Mouse (Mus musculus) left cerebral cortex, adult 8-10 months (tissue): Measurements from ENCODE around the gene Tmem132e. TPM values are rescaled to one million over a fixed set of nuclear protein-coding genes. Genes with fewer than 3 reads are reported as not detected.

Experiments used
- DNase-seq, 2 experiments: peaks; one replicate each; pipeline ENCODE4 v3.0.0; 2022; ENCODE audit warnings: low spot score in 2 of 2
- total RNA-seq, 4 experiments: library from RNA; stranded (reverse); gene quantifications; 2 replicates each; pipeline ENCODE4 v1.2.4; 2022

Tmem132e gene
- 10 to 100 TPM; 16.2 to 17.7 (median 17.1) TPM for total RNA-seq

DNA sequence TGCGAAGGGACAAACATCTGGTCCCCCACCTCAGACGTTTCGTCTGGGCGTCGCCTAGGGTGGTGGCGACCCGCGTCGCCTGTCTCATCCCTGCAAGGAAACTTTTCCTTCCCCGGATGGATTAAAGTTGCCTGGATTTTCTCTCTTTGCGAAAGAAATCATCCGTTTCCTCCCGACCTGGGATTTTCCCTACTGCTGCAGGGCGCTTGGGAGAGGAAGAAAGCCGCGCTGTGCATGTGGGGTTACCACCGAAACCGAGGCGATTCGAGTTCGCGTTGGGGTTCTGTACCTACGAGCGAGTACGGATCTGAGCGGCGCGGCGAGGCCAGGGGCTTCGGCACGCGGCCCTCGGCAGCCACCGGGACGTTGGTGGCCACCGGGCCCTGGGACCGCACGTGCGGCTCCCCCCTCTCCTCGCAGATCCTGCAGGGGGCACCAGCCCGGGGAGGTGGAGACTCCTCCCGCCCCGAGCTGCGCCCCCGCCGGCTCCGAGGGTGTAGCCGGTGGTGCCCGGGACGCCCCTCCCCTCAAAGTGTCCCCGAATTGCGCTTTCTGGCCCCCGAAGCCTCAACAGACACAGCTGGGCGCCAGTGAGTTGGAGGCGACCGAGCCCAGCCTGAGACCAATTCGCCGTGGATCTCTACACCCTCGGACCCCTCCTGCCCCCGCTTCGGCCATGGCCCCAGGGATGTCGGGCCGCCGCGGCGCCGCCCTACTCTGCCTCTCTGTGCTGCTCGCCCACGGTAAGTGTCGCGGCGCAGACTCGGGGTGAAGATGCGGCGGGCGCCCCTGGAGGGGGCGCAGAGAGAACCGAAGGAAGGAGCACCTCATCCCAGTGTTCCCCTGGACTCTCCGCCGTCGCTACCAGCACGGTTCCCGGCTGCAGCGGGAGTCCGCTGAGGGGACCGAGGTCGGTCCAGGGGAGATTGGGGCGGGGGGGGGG, at the start of gene Tmem132e:
Tmem132e (plus strand) TSS at position 530 of the 943 bp plus-strand sequence.
- DNase-seq = peak in 1 of 2 experiments; percentile 9

DNA sequence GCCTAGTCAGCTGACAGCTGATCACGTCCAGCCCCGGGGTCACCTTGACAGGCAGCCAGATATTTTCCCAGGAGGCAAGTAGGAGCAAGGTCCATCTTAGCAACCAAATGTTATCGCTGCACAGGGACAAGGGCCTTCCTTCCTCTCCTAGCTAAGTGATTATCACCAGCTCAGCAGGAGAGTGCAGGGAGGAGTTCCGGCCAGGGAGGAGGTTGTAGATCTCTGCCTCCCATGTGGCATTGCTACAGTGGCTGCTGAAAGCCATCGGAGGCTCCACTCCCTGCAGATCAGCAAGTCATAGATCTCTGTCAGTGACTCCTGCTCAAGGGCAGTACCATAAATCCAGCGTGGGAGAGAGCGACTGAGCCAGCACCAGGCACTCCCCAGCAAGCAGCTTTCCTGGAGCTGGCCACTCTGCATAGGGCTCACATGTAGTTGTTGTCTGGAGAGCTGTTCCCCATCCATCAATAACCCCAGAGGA, 48.7 kb upstream of the Tmem132e start:
- no peak for DNase-seq

DNA sequence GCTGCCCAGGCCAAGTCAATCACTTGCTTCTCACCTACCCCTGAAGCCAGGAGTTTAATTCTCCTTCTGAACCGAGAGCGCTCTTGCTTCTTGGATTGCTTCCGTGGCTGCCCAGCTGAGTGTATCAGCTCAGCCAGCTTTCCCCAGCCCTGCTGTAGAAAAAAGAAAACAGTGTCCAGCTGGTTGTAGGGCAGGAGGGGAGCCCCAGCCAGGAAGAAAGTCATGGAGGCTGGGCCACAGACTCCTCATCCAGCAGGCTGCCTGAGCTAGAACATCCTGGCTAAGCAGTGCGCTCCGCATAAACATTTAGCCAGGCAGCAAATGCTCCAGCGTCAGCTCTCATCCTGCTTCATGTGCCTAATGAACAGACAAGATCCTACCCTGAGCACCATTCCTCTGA, 48.3 kb upstream of the Tmem132e start:
- no peak for DNase-seq

DNA sequence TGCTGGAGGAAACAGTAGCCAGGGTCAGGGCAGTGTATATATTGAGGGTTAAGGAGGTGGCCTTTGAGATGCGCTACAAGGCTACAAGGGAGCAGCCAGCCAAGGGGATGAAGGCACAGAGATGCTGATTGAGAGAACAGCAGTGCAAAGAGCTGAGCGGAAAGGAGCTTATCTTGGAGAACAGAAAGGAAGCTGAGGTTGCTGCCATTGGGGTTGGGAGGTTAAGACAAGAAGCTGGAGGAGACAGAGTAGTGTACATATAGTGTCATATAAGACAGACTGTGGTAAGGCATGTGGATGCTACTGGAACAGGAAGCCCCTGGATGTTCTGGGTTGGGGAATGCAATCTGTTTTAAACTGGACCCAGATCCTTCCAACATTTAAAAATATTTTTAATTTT, 47.8 kb upstream of the Tmem132e start:
- DNase-seq = no peak

DNA sequence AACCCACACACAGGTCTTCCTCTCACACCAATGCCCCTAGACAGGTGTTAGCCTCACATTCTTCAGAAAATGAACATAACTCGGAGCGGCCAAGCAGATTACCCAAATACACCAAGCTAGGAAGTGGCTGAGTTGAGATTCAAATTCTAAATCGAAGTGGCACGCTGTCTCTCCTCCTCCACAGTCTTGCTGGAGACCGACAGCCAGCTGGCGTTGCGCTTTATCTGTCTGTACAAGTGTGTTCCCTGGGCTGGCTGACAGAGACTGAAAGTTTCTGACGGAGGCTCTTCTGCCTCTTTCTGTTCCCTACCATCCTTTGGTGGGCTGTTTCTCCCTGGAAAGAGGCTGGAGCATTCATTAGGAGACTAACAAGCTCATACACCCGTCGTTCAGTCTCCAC, 37.7 kb upstream of the Tmem132e start:
- peak; percentile 4 to 29 for DNase-seq

DNA sequence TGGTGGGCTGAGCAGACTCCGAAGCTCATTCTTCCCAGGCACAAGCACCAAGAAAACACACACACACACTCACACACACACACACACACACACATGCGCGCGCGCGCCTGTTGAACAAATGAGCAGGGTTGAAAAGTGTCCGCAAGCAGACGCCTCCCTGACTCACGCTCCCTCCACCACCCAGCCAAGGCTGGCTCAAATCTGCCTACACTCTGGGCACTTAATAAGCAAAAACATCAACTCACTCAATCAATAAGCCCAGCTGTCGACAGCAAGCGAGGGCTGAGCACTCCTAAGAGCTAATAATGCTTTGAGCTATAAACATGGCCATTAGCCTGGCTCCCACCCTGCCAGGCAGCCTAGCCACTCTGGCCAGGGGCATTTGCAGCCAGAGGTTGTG, 18.5 kb upstream of the Tmem132e start:
- no peak for DNase-seq

DNA sequence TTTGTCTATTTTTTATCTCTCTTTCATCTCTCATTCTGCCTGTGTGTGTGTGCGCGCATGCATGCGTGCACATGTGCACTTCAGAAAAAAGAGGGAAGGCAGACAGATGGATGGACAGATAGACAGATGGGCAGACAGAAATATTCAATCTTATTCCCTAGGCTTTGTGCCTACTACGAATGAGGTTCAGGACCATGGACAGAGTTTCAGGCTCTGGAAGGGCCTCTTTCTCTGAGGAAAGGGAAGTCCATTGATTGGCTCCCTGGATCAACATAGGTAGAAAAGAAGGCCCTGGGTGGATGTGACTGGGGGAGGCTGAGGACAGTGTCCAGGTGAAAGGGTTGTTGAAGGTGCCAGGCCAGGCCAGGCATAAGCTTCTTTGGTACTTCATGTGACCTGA, 17.1 kb upstream of the Tmem132e start:
- no peak for DNase-seq

DNA sequence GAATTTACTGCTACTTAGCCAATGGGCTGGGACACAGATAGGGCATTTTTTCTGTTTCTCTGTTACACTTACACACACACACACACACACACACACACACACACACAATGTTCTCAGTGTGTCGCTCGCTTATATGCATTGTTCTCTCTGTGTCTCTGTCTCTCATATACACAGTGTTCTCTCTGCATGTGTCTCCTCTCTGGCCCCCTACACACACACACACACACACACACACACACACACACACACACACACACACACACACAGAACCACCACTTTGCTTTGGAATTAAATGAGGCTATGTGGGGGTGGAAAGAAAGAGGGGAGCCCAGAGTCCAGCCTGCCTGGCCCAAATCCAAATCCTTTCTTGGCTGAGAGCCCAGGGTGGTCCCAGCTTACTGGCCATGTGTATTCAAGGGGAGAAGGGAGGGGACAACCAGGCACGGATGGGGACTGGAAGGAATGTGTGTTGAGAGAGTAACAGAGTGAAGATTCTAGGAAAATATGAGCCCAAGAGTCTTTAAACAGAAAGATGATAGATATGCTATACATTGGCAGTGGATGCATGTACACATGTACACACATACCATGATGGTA, 8.0 kb upstream of the Tmem132e start:
- DNase-seq = no peak

DNA sequence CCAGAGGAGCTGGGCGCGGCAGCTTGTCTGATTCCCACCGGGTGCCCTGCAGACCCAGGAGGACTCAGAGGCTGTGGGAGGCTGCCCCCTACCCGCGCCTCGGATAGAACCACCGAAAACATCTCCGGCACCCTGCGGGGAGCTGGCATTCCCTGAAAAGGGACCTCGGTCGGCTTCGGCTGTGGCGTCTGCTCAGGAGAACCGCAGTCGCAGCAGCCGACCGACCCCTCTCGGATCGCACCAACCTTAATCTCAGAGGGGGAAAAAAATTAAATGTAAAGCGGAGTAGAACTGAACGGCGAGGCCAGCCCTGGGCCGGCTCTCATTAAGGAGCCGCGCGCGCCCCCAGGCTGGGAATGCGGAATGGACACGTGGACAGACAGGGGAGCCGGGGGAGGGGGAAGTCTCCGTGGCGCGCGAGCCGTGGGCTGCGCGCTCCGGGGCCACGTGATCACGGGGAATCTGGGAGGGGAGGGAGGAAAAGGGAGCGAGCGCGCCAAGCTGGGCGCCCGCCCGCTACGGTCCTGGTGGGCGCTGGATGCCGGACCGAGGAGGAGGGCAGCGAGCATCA, 1.6 kb upstream of the Tmem132e start:
- DNase-seq = peak; percentile 45 to 73

DNA sequence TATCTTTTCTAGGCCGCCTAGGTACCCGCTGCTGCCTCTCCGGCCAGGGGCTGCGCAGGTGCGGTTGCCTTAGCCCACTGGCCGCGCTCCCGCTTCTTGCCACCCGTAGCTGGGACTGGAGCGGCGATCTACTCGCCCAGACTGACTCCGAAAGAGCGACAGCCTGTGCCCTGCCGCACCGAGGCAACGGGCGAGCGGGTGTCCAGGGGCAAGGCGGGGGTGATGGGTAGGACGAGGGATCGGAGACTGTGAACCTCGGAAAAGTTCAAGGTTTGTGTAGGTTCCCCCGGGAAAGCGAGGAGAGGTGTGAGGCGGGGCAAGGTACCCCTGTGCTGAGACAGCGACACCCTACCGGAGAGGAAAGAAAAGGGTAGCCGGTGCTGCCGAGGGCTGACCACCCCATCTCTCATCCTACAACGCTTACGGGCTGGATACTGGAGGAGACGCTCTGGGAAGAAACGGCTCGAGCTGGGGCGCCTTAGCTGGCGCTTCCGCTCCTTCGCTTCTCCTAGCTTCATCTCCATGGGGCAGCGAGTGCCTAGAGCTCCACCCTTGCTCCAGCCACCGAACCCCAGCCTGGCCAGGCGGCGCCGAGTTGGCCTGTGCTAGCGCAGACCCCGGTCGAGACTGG, 874 bp upstream of the Tmem132e start:
- peak; percentile 10 to 18 for DNase-seq

DNA sequence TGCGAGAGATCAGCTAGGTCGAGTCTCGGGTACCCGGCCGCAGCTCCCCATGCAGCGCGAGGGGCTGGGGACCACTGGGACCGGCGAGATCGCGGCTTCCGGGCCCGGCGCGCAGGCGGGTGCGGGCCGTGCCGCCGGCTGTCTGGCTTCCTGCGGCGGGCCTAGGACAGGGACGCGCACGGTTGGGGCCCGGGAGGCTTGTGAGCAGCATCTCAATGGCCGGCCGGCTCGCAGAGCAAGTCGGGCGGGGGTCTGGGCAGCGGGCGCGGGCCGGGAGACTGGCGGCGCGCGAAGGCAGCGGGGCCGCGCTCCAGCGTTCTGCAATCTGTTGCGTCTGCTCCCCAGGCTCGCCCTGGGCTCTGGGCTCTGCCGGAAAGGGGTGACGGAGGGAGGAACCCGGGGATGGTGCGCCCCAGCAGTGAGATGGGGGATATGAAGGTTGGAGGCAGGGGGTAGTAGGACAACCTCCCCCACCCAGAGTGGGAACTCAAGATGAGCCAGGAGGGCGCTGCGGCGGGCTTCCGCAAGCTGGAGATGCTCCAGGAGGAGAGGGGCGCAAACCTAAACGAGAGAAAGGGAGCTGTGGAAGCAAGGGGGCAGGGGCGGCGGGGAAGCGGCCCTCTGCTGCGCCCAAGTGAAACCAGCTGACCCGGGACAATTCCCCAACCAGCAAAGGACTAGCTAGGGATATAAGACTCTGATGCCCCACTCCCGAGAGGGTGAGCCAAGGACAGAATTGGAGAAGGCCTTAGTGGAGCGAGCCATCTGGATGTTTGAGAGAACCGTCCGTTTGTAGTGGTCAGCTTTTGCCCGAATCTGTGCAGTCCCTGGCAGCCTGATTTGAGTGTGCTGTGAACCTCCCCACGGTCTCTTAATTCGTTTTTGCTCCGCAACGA, 944 bp downstream of the Tmem132e start:
- DNase-seq = no peak

DNA sequence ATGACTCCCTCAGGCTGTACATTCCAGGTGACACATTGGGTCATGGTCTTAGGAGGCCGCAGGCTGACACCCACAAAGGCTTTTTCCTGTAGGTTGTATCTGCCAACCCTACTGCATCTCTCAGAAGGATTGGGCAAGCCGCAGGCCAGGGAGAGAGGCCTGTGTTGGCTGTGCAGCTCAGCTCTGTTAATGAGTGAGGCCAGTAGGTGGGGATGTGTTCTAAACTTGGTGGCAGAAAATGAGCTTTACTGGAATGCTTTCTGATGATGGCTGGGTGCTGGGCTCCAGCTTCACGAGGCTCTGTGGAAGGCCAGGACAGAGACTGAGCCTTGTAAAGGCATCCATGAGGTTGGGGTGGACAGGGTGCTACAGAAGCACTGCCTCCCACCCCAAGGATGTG, 3.6 kb downstream of the Tmem132e start:
- DNase-seq = no peak

DNA sequence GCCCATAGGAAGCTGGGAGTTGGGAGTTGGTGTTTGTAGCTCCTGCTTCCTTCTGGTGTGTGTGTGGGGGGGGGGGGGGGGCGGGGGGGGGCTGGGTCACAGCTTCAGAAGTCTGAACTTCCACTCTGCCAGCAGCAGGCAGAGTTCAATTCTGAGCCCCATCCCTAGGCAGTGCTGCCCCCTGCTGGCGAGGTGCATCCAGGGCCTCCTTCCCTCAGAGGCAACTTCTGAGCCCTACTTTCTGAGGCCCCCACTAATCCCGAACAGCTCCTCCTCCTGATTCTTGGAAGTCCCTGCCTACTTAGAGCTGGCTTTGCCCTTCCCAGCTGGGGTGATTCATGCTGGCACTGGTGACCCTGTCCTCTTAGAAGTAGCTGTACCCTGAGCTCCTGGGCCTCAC, 10.9 kb downstream of the Tmem132e start:
- no peak for DNase-seq

DNA sequence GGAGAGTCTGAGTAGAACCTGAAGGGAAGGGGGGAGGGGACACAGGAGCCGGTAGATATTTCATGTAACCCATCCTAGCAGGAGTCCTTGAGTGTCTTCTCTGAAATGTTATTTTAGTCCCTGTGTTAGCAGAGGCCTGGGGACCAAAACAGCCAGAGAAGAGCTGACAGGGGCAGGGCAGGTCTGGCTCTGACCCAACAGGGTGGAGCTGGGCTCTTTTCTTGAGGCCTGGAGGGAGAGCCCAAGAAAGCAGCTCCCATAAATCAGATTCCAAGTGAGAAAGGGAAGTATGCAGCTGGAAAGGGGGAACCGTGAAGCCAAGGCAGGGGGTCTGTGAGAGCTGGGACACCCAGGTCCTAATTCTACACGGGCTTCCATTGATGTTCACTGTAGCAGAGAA, 16.9 kb downstream of the Tmem132e start:
- DNase-seq = no peak

DNA sequence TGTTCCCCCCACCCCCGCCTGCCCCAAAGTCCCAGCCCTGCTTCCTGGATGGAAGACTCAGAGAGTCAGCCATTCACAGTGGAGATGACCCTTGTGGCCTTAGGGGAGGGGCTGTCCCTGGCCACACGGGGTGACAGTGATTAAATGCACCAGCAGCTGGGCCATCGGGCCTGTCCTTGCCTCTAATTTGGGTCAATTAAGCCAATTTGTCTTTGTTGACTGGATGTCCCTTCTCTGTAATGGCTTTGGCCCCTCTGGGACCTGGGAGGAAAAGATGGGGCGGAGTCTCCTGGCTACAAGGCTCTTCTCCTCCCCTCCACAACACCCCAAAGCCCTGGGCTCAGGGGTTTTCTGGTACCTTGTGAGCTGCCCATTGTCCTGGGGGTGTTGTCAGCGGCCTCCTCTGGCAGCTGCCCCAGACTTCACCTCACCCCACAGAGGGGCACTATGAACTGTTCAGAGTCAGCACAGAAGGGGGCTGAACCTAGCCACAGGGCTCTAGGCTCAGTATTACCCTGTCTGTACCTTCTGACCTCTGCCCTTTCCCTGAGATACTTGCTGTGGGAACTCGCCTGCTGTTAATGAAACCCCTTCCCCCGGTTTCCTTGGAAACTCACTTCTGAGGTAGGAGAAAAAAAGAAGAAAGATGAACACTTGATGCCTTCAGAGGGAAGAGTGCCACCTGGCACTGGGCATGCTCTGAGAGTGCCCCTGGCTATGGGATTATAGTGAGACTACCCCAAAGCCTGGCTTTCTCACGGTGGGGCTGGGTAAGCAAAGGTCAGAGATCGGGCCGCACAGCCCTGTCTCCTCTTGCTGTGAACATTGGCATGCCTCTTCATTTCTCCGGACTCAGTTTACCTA, 17.9 kb downstream of the Tmem132e start:
- DNase-seq = no peak

DNA sequence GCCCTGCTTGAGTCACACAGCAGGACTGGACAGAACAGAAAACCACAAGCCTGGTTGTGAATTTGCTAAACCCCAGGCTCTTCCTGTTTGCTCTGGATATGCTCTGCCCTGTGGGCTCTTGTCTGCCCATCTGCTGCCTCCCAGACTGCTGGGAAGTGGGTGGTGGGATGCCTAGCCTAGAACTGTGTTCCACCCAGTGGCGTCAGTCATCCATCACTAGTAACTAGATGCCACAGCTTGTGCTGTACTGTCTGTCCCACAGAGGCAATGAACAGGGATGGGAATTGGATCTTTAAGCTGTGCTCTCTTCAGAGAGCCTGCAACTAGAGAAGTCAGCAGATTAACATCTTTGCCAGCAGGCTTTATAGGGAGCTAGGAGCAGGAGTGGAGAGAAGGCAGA, 23.8 kb downstream of the Tmem132e start:
- no peak for DNase-seq

DNA sequence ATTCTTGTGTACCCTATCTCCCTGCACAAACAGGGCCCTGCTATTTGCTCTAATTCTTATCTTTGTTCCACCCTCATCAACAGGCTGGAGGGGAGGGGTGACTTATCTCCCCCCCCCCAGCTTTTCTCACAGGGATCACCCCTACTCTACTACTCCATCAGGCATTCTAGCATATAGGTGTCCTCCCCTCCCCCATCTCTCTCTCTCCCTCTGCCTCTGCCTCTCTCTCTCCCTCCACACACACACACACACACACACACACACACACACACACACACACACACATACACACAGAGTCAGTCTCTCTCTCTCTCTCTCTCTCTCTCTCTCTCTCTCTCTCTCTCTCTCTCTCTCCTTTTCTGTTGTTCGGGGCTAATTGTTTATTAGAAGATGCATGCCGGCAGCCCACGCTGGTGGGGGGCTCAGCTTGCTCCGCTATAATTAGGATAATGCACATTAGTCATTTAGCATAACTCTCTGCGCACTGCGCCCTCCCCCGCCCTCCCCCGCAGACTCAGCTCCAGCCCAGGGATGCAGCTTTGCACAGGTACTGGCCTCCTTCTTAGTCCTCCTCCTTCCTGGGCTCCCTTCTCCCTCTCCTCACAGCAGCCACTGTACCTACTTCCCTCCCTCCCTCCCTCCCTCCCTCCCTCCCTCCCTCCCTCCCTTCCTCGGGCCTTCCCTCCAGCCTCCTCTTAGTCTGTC, 29.8 kb downstream of the Tmem132e start:
- peak in 1 of 2 experiments; percentile 28 for DNase-seq

DNA sequence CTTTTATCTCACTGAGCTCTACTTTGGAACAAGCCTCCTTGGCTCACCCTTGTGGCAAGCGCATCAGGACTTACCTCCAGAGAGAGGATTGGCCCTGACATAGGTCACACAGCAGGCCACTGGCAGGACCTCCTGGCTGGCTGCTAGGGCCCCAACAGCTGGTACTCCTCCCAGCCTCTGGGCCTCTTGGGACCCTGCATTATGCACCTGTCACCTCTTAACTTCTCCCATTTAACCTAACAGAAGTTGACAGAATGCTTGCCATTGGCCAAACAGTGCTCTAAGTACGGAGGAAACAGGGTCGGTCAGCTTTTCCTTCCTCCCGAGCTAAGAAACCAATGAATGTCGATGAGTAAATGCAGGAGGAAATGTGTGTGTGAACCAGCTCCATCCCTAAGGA, 33.2 kb downstream of the Tmem132e start:
- DNase-seq = no peak

DNA sequence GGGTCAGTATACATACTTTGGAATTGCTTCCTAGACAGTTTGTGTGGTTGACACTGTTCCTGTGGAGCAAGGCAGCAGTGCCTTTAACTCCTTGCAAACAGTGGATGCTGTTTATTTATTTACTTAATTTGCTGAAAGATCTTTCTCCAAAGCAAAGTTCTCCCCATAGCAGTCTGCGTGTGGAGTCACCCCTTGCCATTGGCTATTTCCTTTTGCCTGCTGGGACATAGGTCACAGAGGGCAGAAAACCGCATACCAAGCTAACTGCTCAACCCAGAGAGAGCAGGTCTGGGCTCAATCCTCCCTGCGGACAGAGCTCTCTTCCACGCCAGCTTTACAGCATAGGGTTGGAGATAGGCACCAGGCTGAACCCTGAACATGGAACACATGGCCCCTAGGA, 34.8 kb downstream of the Tmem132e start:
- no peak for DNase-seq
